Mouse (Mus musculus) thymus, postnatal 0 days (tissue): ENCODE data around the gene Ireb2. TPM values are rescaled to one million over a fixed set of nuclear protein-coding genes. Genes with fewer than 3 reads are reported as not detected.
"Not testable (repeated sequence)": the region's sequence is repeated elsewhere in the genome, so short reads cannot be mapped to it uniquely, and the experiment has no call there.

Source experiments
- DNase-seq: peaks from one replicate; pipeline ENCODE4 v3.0.0-alpha.2; 2015; ENCODE audit warnings: low spot score
- polyA plus RNA-seq: library from polyadenylated mRNA; unstranded; fragments of >200 nt; fragmentation: Nextera tagmentation; extraction: Ambion mirVana; gene quantifications from 2 replicates; pipeline ENCODE4 v1.2.1, GENCODE M21; 2015

Ireb2 gene
- polyA plus RNA-seq, 1 experiment from 2014 or later: 20.7 TPM

GRCm38 (mm10) chr9:54897097-54897496 lies 33.5 kb downstream of the Ireb2 start:
- no peak for DNase-seq

GRCm38 (mm10) chr9:54909446-54909845 lies 45.9 kb downstream of the Ireb2 start:
- no peak for DNase-seq

- DNase-seq: no peak
These were observed 52.0 kb downstream of the Ireb2 start for GRCm38 (mm10) chr9:54915576-54915975.

- DNase-seq: no peak
These were observed 52.8 kb downstream of the Ireb2 start for GRCm38 (mm10) chr9:54916401-54916800.

- DNase-seq: peak; percentile 84
These were observed 53.6 kb downstream of the Ireb2 start, which contains the start of gene Hykk for GRCm38 (mm10) chr9:54917010-54917677. Gene Hykk (plus strand): TSS chr9:54917283.

DNA sequence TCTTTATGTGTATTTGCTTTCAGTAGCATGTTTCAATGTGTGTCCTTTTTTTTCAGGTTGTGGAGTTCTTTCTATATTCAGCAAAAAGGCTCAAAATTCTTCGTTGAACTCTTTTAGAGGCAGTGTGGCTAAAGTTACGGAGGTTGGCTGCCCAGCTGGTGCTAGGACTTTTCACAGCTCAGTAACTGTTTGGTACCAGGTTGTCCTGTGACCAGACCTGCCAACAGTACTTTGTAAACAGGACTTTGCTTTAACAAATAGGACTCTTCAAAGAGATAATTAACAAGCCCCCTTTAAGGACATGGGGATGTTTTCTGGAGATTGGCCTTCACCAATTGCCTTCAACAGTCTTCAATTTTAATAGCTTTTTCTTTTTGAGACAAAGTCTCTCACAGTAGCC lies 54.6 kb downstream of the Ireb2 start:
- no peak for DNase-seq

DNA sequence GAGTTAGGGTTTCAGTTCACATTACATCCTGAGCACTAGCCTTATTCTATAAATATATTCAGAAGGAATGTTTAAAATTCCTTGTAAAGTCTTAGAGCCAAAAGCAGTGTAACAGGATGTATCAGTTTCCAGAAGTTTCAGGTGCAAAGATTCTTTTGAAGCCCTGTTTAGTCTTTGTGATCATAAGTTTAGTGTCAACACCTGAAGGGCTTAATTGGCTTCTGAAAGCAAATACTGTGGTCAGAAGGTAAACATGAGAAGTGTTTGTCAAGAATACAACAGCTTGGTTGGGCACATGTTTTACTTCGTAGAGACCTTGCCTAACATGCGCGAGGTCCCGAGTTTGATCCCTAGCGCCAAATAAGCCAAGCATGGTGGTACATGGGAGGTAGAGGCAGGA lies 55.2 kb downstream of the Ireb2 start:
- DNase-seq: no peak

GRCm38 (mm10) chr9:54919946-54920345 lies 56.4 kb downstream of the Ireb2 start:
- no peak for DNase-seq

GRCm38 (mm10) chr9:54930741-54931140 lies 67.2 kb downstream of the Ireb2 start:
- no peak for DNase-seq

GRCm38 (mm10) chr9:54931765-54932164 lies 68.2 kb downstream of the Ireb2 start:
- DNase-seq: no peak

GRCm38 (mm10) chr9:54932379-54932778 lies 68.8 kb downstream of the Ireb2 start:
- DNase-seq: no peak

DNA sequence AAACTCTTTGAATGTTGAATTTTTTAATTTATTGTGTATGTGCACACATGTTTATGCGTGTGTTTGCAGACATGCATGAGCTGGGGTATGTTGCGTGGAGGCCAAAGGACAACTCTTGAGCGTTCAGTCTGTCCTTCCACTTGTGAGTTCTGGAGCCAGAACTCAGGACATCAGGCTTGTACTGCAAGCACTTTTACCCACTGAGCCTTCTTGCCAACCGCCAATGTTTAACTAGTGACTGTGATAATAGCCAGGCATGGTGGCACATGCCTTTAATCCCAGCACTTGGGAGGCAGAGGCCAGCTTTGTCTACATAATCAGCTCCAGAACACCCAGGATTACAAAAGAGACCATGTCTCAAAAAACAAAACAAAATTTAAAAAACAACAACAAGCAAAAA lies 78.5 kb downstream of the Ireb2 start:
- no peak for DNase-seq

DNA sequence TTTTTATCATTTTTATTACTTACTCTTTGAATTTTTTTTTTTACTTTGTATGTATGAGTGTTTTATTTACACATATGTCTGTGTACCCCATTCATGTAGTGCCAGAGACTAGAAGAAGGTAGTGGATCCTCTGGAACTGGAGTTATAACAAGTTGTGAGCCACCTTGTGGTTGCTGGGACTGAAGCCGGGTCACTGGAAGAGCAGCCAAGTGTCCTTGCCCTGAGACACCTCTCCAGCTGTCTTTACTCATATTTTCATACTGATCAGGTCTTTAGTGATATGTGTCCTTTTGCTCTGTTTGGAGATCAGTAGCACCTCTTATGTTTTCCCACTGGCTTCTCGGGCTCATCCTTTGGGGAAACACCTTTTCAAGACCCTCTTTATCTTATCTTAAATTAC lies 80.9 kb downstream of the Ireb2 start:
- DNase-seq: no peak

- DNase-seq: peak; percentile 20
These were observed 82.7 kb downstream of the Ireb2 start for GRCm38 (mm10) chr9:54946256-54946655.

- DNase-seq: no peak
These were observed 85.9 kb downstream of the Ireb2 start for GRCm38 (mm10) chr9:54949465-54949864.

DNA sequence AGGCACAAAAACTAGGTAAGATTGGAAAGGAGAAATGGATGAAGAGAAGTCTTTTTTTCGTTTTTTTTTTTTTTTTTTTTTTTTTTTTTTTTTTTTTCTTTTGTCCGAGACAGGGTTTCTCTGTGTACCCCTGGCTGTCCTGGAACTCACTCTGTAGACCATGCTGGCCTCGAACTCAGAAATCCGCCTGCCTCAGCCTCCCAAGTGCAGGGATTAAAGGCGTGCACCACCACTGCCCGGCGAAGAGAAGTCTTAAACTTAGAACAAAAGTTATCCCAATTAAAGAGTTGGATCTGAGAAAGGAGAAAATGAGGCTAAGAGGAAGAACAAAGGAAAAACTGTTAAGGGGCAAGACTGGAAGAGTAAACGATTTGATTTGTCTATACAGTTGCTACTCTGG lies 86.6 kb downstream of the Ireb2 start:
- not testable (repeated sequence) for DNase-seq

DNA sequence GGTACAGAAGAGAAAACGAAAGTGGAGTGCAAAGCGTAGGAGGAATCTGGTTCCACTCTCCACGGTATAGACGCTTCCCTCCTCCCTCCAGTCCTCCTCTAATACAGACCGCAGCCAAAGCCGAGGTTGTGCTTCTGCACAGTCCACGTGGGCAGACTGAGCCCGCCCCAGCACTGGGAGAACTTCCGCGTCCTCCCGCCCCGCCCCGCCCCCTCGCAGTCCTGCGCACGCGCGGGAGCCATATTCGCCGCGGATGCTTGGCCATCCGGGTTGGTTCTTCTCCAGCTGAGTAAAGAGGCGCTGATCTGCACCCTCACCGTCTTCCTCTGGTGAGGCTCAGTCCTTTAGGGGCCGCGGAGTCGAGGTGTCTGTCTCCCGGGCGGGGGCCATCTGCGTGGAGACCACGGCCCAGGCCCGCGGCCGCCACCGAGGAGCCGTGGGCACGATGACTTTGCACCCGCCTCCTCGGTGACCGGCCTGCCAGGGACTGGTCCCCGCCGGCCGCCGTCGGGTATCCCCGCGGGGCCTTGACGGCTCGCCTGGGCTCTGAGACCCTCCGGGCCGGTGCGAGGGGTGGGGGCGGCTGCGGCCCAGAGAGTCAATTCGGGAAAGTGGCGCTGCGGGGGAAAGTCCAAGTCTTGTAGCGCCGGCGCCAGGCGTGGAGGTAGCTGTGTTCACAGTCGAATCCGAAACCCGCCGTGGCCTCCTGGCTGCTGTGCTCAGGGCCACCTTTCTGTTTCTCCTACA lies 87.2 kb downstream of the Ireb2 start, which contains the start of the genes Psma4 and AY074887:
Gene Psma4, plus strand, starts transcription at position 216 of the 747 bp plus-strand sequence.
Gene AY074887, minus strand, starts transcription at position 424 of the 747 bp plus-strand sequence.
- peak; percentile 93 for DNase-seq

DNA sequence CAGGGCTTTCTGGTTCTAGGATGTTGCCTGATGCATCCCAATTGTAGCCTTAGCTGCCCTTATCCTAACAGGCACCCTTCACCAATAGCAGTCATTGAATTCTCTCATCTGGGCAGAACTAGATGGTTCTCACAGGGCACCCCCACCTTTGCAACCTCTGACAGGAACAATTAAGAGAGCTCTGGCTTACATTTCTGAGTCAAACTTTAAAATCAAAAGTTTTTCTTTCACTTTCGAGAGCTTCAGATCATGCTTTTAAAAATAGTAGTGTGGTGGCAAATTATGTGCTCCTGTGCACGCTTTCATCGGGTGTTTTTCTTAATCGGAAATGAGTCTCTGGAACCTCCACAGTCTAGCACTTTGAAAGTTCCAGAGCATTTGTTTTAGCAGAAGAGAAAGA lies 97.5 kb downstream of the Ireb2 start:
- no peak for DNase-seq
